Mouse (Mus musculus) E14TG2a.4 (cell line): ENCODE measurements at regions not wholly inside any gene's neighbourhood (a gene's known extent, or its start where the extent isn't known, plus 50 kb on each side); places are given as distances from the start of the nearest gene placed in this dataset.

ENCODE experiments used
- H3K27me3 ChIP-seq: 2 replicates; pipeline ENCODE4 v1.6.1; 2014; ENCODE audit warnings: low read length, control low read depth; ENCODE audit not compliant: insufficient read depth
- H3K36me3 ChIP-seq: 2 replicates; pipeline ENCODE4 v1.6.1; 2014; ENCODE audit warnings: low read length, control low read depth; ENCODE audit not compliant: insufficient read depth
- H3K4me1 ChIP-seq: replicated peaks from 2 replicates; pipeline ENCODE4 v1.6.1; 2014; ENCODE audit warnings: low read depth, low read length, control low read depth
- H3K4me3 ChIP-seq: replicated peaks from 2 replicates; pipeline ENCODE4 v1.5.1; 2014; ENCODE audit warnings: mild to moderate bottlenecking, low read length
- H3K9me3 ChIP-seq: 2 replicates; pipeline ENCODE4 v1.6.1; 2014; ENCODE audit warnings: low read length, control low read depth
- CTCF ChIP-seq: conservative IDR thresholded peaks from 2 replicates; pipeline ENCODE4 v1.5.1; 2014; ENCODE audit warnings: low read length
- NANOG ChIP-seq: IDR thresholded peaks from 2 replicates; pipeline ENCODE4 v1.6.1; 2014; ENCODE audit warnings: borderline replicate concordance, low read length, mixed read lengths
- POU5F1 ChIP-seq: IDR thresholded peaks from 2 replicates; pipeline ENCODE4 v1.6.1; 2014; ENCODE audit warnings: low read length, borderline replicate concordance

DNA sequence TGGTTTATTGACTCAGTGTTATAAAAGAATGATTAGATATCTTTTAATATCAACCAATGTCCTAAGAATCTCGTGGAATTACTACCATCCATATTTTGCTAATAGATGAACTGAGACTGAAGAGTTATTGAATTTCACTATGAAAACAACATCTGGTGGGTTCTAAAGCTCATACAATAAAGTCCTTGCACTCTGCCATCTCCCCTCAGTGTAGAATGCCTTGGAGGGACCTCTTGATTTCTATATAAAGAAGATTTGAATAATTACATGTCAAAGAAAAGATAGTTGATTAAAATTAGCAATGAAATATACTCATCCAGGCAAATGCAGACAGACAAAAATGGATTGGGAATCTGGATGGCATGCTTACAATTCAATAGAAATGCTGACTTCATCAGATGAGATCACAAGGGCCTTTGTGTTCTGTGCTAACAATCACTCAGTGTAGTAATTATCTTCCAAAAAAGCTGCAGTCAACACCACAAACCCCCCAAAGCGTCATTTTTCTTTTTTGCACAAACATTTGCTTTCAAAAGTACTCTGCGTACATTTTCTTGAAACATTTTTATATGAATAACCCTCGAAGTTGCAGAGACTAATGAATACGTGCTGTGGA lies 94.2 kb downstream of the Gm9733 start:
- Histone ChIP-seq H3K4me1 (no peaks in the 10 kb centered on the region), H3K4me3 (no peak overlapping the region), H3K9me3 (no peaks in the 10 kb centered on the region), H3K27me3 (no peaks in the 10 kb centered on the region), H3K36me3 (no peaks in the 10 kb centered on the region)
- TF ChIP-seq POU5F1 = no peak

DNA sequence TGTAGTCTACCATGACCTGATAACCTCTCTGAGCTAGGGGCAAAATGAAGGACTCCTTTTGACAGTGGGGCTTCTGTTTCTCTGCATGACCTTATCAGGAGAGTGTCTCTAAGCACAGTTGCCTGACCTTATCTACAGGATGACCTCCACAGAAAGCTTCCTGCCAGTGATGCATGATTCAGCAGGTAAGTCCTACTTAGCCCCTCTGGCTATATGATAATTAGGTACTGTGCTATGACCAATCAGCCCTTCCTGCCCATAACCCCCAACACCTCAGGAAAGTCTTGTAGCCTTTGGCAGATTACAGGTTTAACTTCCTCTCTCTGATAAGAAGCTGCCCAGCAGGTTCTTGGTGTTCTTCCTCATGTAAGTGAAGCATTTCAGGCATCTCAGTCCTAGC lies 89.7 kb downstream of the Gm9733 start:
- TF ChIP-seq CTCF (no peak), NANOG (no peak), POU5F1 (no peak)
- H3K4me1 ChIP-seq = no peaks in the 10 kb centered on the region
- no peaks in the 10 kb centered on the region for H3K9me3 ChIP-seq
- no peaks in the 10 kb centered on the region for H3K36me3 ChIP-seq
- no peaks in the 10 kb centered on the region for H3K27me3 ChIP-seq
- no peak overlapping the region for H3K4me3 ChIP-seq

DNA sequence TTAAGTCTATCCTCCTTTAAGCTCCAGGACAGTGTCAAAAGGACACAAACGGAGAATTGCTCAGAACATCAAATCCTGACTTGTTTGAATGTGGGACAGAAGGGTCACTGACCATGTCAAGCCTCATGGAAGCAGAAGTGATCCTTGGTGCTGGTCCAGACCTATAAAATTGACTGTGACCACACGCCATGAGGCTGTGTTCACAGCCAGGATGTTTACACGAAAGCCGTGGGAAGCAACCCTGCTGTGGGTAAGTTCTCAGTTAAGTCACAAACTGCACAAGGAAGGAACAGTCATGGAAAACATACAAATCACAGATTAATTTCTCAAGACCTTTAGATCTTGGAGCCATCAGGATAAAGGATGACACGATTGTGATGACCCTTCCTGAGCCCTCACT lies 88.5 kb downstream of the Gm9733 start:
- Histone ChIP-seq H3K36me3 (no peaks in the 10 kb centered on the region), H3K4me3 (no peak overlapping the region), H3K9me3 (no peaks in the 10 kb centered on the region), H3K27me3 (no peaks in the 10 kb centered on the region), H3K4me1 (no peaks in the 10 kb centered on the region)
- TF ChIP-seq CTCF (no peak), POU5F1 (no peak), NANOG (no peak)

DNA sequence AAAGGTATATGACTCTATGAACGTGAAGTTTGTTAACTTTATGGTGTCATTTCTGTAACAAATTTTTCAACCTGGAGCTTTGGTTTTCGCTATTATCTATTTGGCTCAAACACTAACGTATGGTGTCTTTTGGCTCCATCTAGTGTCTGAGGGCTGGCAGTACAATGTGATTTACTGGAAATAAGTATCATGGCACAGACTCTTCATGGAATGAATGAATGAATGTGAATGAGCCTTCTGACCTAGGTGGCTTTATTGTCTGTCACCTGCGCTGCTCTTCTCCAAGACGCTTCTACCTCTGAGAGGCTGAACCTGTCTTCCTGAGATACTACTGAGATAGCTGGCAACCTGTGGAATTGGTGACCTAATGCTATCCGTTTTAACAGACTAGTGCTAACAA lies 87.1 kb downstream of the Gm9733 start:
- Histone ChIP-seq H3K9me3 (no peaks in the 10 kb centered on the region), H3K4me1 (no peaks in the 10 kb centered on the region), H3K36me3 (no peaks in the 10 kb centered on the region), H3K27me3 (no peaks in the 10 kb centered on the region), H3K4me3 (no peak overlapping the region)
- peak; percentile 80 for TF ChIP-seq CTCF
- no peak for TF ChIP-seq POU5F1
